Mouse (Mus musculus): ENCODE results near the gene Reg4.
A peak's percentile ranks its signal among the peaks of the same experiment; 100 is the strongest.

Reg4 gene

GRCm38 (mm10) chr3:98221856-98222255 is at the start of gene Reg4:
Gene Reg4, plus strand, starts transcription at chr3:98222156.
- DNase-seq: no peak

- peak; percentile 49 to 54 for DNase-seq
Observed at GRCm38 (mm10) chr3:98178340-98178739, 43.6 kb upstream of the Reg4 start.

GRCm38 (mm10) chr3:98180805-98181204 is 41.2 kb upstream of the Reg4 start:
- DNase-seq: peak; percentile 35 to 60

- DNase-seq: no peak
Observed at GRCm38 (mm10) chr3:98185163-98185714, 36.7 kb upstream of the Reg4 start.

GRCm38 (mm10) chr3:98187777-98188176 is 34.2 kb upstream of the Reg4 start:
- no peak for DNase-seq

GRCm38 (mm10) chr3:98197711-98198532 is 24.0 kb upstream of the Reg4 start:
- peak in 1 of 2 experiments; percentile 14 for DNase-seq

- DNase-seq: no peak
Observed at GRCm38 (mm10) chr3:98199747-98200146, 22.2 kb upstream of the Reg4 start.

- DNase-seq: no peak
Observed at GRCm38 (mm10) chr3:98203282-98203681, 18.7 kb upstream of the Reg4 start.

- DNase-seq: no peak
Observed at GRCm38 (mm10) chr3:98206977-98207376, 15.0 kb upstream of the Reg4 start.

- no peak for DNase-seq
Observed at GRCm38 (mm10) chr3:98209161-98209560, 12.8 kb upstream of the Reg4 start.

- DNase-seq: no peak
Observed at GRCm38 (mm10) chr3:98210860-98211259, 11.1 kb upstream of the Reg4 start.

GRCm38 (mm10) chr3:98211301-98212081 is 10.5 kb upstream of the Reg4 start:
- no peak for DNase-seq

- no peak for DNase-seq
Observed at GRCm38 (mm10) chr3:98216296-98216695, 5.7 kb upstream of the Reg4 start.

GRCm38 (mm10) chr3:98223263-98223662 is 1.3 kb downstream of the Reg4 start:
- no peak for DNase-seq

GRCm38 (mm10) chr3:98223783-98224580 is 2.0 kb downstream of the Reg4 start:
- peak; percentile 54 to 66 for DNase-seq

- no peak for DNase-seq
Observed at GRCm38 (mm10) chr3:98224975-98225374, 3.0 kb downstream of the Reg4 start.

- no peak for DNase-seq
Observed at GRCm38 (mm10) chr3:98225746-98226145, 3.8 kb downstream of the Reg4 start.

GRCm38 (mm10) chr3:98226988-98227610 is 5.1 kb downstream of the Reg4 start:
- DNase-seq: peak; percentile 66 to 71

GRCm38 (mm10) chr3:98227763-98228162 is 5.8 kb downstream of the Reg4 start:
- peak; percentile 63 to 81 for DNase-seq

GRCm38 (mm10) chr3:98229943-98230342 is 8.0 kb downstream of the Reg4 start:
- no peak for DNase-seq

GRCm38 (mm10) chr3:98233504-98233903 is 11.5 kb downstream of the Reg4 start:
- no peak for DNase-seq

- no peak for DNase-seq
Observed at GRCm38 (mm10) chr3:98236266-98236665, 14.3 kb downstream of the Reg4 start.

All from lung, adult 18-20 months (tissue).